Mouse (Mus musculus): ENCODE measurements around the gene Gm10197. TPM values are rescaled to one million over a fixed set of nuclear protein-coding genes. Genes with fewer than 3 reads are reported as not detected.
"Not testable (repeated sequence)": the region's sequence is repeated elsewhere in the genome, so short reads cannot be mapped to it uniquely, and the experiment has no call there.

Gm10197 gene
- polyA plus RNA-seq, 1 experiment from 2014 or later, result not detected

DNA sequence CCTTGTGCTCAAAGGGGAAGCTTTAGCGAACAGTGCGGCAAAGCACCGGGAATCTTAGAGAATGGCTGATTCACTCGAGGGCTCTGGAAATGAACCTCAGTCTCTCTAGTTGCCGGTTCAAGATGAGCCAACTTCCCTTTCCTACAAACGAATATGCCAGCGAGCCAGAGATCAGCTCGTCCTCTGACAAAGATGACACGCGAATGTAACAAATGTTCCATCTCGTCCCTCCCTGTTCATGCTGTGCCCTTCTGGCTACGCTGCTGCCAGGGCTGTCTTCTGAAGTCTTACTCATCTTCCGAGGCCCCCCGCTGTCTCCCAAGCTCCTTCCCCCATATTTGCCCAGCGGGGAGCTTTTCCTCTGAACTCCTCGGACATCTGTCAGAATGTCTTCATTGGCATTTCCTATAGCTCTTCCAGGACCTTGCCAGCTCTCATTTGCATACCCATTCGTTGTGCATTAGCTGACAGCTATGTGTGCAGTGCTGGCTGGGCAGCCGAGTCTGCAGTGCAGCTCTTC, 33.3 kb upstream of the Gm10197 start:
- Histone ChIP-seq H3K4me1 (replicated peaks) (no peaks in the 10 kb centered on the region), H3K27ac (no peak overlapping the region), H3K4me2 (replicated peaks) (no peak overlapping the region), H3K9me3 (peaks cover 8% of the 10 kb centered on the region; the same call in 1 of the 2 replicates), H3K27me3 (no peaks in the 10 kb centered on the region), H3K4me3 (replicated peaks) (no peak overlapping the region), H3K36me3 (no peaks in the 10 kb centered on the region), H3K9ac (replicated peaks) (no peak overlapping the region)
- WGBS, result 69% methylated on average over 18 of the region's 18 CpGs
- no peak for ATAC-seq

DNA sequence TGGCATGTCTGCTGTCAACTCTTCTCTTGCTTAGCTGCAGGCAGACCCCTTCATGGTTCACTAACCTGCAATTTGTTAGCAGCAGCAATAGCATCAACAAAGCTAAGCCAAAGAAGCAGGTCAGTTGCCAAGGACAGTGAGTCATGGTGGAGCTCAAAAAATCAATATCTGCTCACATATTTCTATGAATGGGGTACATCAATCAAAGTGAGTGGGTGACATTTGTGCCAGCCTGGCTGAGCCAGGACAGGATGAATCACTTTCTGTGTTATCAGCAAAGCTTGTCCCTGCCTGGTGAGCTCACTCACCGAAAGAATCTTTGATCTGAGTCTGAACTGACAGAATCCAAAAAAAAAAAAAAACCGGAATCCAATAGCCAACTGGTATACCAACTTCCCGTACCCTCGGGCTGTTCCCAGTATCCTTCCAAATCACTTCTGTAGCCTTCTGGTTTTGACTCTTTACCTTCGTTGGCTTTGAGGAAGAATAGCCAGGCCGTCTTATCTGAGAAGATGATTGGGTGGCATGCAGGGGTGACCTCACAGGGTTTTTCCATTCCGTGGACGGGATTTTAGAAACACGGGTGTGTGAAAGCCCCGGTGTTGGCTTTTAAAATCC, 32.8 kb upstream of the Gm10197 start:
- H3K4me2 ChIP-seq (replicated peaks), result no peak overlapping the region
- H3K27ac ChIP-seq, result no peak overlapping the region
- WGBS, result 96% methylated on average over 10 of the region's 10 CpGs
- no peaks in the 10 kb centered on the region for H3K4me1 ChIP-seq (replicated peaks)
- H3K9me3 ChIP-seq, result peaks cover 8% of the 10 kb centered on the region; the same call in 1 of the 2 replicates
- no peak overlapping the region for H3K9ac ChIP-seq (replicated peaks)
- no peaks in the 10 kb centered on the region for H3K27me3 ChIP-seq
- H3K36me3 ChIP-seq, result no peaks in the 10 kb centered on the region
- no peak overlapping the region for H3K4me3 ChIP-seq (replicated peaks)
- no peak for ATAC-seq

DNA sequence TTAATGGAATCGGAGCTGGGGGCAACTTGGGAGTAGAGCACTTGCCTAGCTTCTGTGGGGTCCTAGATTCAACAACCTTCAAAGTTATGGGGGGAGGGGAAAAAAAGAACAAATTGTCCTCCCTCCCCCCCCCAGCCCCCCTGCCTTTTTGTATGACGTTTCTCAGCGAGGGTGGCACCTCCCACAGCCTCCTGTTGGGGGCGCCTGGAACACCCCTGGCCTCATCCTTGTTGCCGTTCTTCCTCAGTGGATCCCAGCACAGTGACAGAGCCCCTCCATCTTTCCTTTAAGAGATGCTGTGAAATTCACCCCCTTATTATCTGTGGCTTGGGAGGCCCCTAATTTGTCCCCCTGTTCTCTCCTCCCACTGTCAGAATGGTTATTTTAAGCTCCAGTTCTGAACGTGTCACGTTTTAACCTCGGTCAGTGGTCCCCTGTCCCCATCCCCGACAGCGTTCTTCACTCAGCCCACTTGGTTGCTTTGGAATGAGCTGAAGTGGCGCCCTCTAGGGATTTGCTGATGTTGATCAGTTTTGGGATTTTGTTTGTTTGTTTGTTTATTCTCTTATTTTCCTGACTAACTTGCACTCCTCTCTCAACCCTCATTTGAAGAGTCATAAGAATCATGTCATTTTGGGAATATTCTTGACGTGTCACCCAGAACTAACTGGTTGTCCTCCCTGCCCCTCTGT, 31.3 kb upstream of the Gm10197 start:
- Histone ChIP-seq H3K36me3 (no peaks in the 10 kb centered on the region), H3K4me3 (replicated peaks) (no peak overlapping the region), H3K4me1 (replicated peaks) (no peaks in the 10 kb centered on the region), H3K4me2 (replicated peaks) (no peak overlapping the region), H3K27ac (no peak overlapping the region), H3K27me3 (no peaks in the 10 kb centered on the region), H3K9ac (replicated peaks) (no peak overlapping the region), H3K9me3 (peaks cover 8% of the 10 kb centered on the region; the same call in 1 of the 2 replicates)
- 56% methylated on average over 12 of the region's 12 CpGs for WGBS
- no peak for ATAC-seq

DNA sequence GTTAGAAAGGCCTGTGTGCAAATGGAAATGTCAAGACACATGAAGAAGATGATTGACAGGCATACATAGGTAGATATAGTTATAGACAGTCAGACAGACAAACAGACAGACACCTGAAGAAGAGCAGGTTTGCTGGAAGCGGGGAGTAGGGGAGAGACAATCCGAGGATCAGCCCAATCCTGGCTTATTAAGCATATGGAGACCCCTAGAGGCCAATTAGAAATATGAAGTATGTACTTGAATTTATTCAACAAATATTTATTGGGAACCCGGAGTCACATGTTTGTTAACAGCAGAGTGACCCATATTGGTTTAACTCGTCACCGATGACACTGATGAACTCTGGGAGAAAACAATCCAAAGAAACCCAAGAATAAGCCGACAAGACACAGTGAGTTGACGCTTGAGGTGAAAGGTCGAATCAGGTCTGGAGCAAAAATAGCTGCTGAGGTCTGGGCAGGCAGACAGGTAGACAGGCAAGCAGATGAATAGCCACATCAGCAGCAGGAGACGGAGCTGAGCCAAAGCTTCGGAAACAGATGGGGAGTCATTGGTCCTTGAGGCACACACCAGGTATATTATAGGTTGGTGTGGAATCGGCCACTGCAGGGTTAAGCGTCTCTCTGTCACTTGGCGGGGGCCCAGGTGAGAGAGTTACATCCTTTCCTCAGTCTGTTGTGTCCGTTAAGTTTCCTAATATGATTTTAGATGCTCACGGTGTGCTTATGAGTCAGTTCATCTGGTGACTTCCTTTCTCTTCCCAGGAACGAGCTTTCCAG, 29.0 kb upstream of the Gm10197 start:
- Histone ChIP-seq H3K9ac (replicated peaks) (no peak overlapping the region), H3K4me1 (replicated peaks) (no peaks in the 10 kb centered on the region), H3K36me3 (no peaks in the 10 kb centered on the region), H3K4me2 (replicated peaks) (no peak overlapping the region), H3K27ac (no peak overlapping the region), H3K9me3 (peaks cover 8% of the 10 kb centered on the region; the same call in 1 of the 2 replicates), H3K27me3 (no peaks in the 10 kb centered on the region), H3K4me3 (replicated peaks) (no peak overlapping the region)
- no peak for ATAC-seq
- 88% methylated on average over 16 of the region's 16 CpGs for WGBS

DNA sequence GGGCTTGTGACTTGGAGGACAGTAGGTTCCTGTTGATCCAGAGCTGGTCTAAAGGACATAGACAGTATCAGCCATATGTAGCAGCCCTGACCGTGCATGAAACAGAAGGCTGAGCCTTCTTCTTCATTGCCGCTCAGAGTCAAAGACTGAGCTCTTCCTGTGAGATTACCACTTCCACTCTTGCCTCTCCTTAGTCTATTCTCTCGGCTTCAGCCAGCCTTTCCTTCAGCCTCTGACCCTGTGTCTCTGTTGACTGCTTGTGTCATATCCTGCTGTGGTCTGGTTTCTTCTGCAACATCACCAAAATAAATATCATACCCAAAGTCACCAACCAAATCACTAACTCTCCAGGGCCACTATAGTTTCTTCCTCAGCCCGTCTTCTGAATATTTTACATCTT, 27.6 kb upstream of the Gm10197 start:
- 91% methylated on average over 4 of the region's 4 CpGs for WGBS
- ATAC-seq, result no peak
- Histone ChIP-seq H3K27ac (no peak overlapping the region), H3K9ac (replicated peaks) (no peak overlapping the region), H3K4me1 (replicated peaks) (no peaks in the 10 kb centered on the region), H3K9me3 (0 out of 2 replicates have a peak, but pooled peaks cover 3% of the 10 kb centered on the region), H3K27me3 (no peaks in the 10 kb centered on the region), H3K4me3 (replicated peaks) (no peak overlapping the region), H3K36me3 (no peaks in the 10 kb centered on the region), H3K4me2 (replicated peaks) (no peak overlapping the region)

DNA sequence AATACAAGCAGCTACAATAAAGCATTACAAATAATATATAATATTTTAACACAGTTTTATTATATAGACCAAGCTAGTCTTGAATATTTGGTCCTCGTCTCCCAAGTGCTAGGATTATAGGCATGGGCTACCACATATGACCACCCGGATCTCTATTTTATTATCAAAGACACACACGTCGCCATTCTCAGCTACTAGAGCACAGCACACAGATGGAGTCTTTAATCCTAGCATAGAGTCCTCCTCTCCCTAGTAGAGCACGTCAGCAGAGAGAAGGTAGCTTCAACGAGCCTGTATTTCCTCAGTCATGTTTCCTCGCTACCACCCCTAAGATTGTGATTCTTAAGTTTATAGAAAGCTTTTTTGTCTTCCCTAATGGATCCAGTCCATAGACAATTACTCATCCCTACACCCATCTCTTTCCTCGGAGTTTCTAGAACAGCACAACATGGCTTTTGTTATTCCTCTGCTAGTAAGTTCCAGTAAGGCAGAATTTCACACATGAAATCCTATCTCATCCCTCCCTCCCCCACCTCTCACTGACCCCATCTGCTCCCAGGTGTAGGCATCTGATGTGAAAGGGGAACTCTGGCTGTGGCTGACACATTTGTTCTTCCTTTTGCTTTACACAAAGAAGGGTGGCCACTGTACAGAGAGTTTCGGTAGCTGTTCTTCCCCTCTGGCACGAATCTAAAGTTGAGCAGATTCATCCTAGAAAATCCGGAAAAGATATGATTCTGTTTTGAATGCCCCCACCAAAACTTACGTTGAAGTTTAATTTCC, 26.1 kb upstream of the Gm10197 start:
- H3K36me3 ChIP-seq, result no peaks in the 10 kb centered on the region
- H3K27me3 ChIP-seq, result no peaks in the 10 kb centered on the region
- no peak overlapping the region for H3K4me2 ChIP-seq (replicated peaks)
- no peak overlapping the region for H3K9ac ChIP-seq (replicated peaks)
- H3K4me1 ChIP-seq (replicated peaks), result peaks cover 3% of the 10 kb centered on the region; the same call in 1 of the 2 replicates
- no peaks in the 10 kb centered on the region for H3K9me3 ChIP-seq
- no peak overlapping the region for H3K27ac ChIP-seq
- WGBS, result 89% methylated on average over 12 of the region's 12 CpGs
- no peak overlapping the region for H3K4me3 ChIP-seq (replicated peaks)
- no peak for ATAC-seq

DNA sequence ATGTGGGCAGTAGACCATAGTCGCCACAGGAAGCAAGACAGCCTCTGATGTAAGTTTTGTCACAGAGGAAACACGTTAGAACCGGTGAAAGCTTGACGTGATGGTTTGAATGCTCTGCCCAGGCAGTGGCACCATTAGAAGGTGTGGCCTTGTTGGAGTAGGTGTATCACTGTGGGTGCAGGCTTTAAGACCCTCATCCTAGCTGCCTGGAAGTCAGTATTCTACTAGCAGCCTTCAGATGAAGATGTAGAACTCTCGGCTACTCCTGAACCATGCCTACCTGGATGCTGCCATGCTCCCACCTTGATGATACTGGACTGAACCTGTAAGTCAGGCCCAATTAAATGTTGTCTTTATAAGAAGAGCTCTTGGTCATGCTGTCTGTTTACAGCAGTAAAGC, 24.2 kb upstream of the Gm10197 start:
- not testable (repeated sequence) for H3K9me3 ChIP-seq; H3K27me3 ChIP-seq; H3K27ac ChIP-seq; ATAC-seq; H3K4me3 ChIP-seq (replicated peaks); H3K36me3 ChIP-seq; H3K4me2 ChIP-seq (replicated peaks); H3K9ac ChIP-seq (replicated peaks)
- WGBS, result 45% methylated on average over 5 of the region's 5 CpGs
- peaks cover 14% of the 10 kb centered on the region for H3K4me1 ChIP-seq (replicated peaks)

DNA sequence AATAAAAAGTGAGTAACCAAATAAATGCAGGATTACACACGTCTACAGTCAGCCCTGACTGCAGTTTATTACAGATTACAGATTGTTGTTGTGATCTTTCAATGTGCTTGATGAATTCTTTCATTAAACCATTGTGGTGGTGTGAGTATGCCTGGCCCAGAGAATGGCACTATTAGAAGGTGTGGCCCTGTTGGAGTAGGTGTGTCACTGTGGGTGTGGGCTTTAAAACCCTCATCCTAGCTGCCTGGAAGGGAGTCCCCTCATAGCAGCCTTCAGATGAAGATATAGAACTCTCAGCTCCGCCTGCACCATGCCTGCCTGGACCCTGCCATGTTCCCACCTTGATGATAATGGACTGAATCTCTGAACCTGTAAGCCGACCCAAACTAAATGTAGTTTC, 23.4 kb upstream of the Gm10197 start:
- not testable (repeated sequence) for H3K9me3 ChIP-seq; H3K4me3 ChIP-seq (replicated peaks); H3K27me3 ChIP-seq; H3K4me2 ChIP-seq (replicated peaks); H3K9ac ChIP-seq (replicated peaks); H3K36me3 ChIP-seq; ATAC-seq; H3K27ac ChIP-seq
- peaks cover 14% of the 10 kb centered on the region for H3K4me1 ChIP-seq (replicated peaks)
- WGBS, result 73% methylated on average over 3 of the region's 3 CpGs

DNA sequence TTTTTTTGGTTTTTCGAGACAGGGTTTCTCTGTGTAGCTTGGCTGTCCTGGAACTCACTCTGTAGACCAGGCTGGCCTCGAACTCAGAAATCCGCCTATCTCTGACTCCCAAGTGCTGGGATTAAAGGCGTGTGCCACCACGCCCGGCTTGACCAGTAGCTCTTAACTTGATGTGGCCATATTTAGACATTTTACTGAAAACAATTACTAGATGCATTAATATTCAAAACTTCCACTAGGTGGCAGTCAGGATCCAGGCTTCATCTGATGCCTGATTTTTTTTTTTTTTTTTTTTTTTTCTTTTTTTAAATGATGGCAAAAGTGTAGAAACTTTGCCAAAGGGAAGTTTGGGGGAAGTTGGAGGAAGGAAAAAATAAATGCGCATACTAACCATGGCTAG, 23.0 kb upstream of the Gm10197 start:
- Histone ChIP-seq H3K4me2 (replicated peaks) (no peak overlapping the region), H3K36me3 (no peaks in the 10 kb centered on the region), H3K27me3 (no peaks in the 10 kb centered on the region), H3K27ac (no peak overlapping the region), H3K9ac (replicated peaks) (no peak overlapping the region), H3K9me3 (no peaks in the 10 kb centered on the region), H3K4me1 (replicated peaks) (peaks cover 14% of the 10 kb centered on the region), H3K4me3 (replicated peaks) (no peak overlapping the region)
- no peak for ATAC-seq
- 22% methylated on average over 7 of the region's 7 CpGs for WGBS

DNA sequence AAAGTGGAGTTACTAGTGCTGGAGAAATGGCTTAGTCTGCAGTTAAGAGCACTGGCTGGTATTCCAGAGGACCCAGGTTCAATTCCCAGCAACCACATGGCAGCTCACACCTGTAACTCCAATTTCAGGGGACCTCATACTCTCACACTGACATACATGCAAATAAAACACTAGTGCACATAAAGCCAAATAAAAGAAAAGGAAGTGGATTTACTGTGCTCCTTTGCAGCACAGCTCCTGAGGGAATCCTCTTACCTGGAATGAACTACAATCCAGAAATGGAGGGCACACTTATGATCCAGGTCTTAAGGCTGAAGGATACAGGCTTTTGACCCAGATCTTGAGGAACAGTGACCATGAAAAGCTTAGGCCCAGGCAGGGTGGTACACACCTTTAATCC, 22.1 kb upstream of the Gm10197 start:
- Histone ChIP-seq H3K4me2 (replicated peaks) (no peak overlapping the region), H3K27ac (no peak overlapping the region), H3K9ac (replicated peaks) (no peak overlapping the region), H3K4me1 (replicated peaks) (peaks cover 20% of the 10 kb centered on the region), H3K4me3 (replicated peaks) (no peak overlapping the region), H3K36me3 (no peaks in the 10 kb centered on the region), H3K27me3 (no peaks in the 10 kb centered on the region), H3K9me3 (no peaks in the 10 kb centered on the region)
- ATAC-seq, result no peak

DNA sequence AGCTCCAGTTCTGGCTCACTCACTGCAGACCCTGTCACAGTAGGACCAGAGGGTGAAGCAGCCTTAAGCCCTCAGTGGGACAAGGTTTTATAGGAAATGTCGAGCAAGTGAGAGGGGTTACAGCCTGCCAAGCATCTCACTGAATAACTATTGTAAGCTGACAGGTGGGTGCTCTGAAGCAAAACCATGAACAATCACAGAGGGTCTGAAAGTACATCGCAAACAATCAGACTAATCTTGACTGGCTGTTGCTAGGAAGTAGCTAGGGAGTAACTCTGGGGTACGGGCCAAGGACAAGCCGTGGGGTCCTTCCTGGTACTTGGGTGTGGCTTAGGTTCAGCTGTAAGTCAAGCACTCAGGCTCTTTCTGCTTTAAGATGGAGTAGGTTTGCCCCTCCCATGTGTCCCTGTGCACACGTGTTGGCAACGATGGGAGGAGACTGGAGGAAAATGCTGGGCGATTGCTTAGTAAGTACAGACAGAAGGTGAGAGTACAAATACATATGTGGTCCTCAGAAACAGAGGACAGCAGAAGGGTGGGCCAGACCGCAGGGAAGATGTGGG, 21.3 kb upstream of the Gm10197 start:
- Histone ChIP-seq H3K27ac (no peak overlapping the region), H3K36me3 (peaks cover 8% of the 10 kb centered on the region), H3K4me2 (replicated peaks) (no peak overlapping the region), H3K9me3 (no peaks in the 10 kb centered on the region), H3K4me1 (replicated peaks) (peaks cover 24% of the 10 kb centered on the region), H3K4me3 (replicated peaks) (no peak overlapping the region), H3K9ac (replicated peaks) (0 out of 2 replicates have a peak overlapping the region, but pooled peaks have one; percentile 1), H3K27me3 (no peaks in the 10 kb centered on the region)
- ATAC-seq, result no peak
- 49% methylated on average over 8 of the region's 8 CpGs for WGBS
